Mouse (Mus musculus): ENCODE results near the gene Ppfia3. TPM values are rescaled to one million over a fixed set of nuclear protein-coding genes. Genes with fewer than 3 reads are reported as not detected.

The Ppfia3 gene
- total RNA-seq (2021), result under 1 TPM in 1 of 2 experiments, not detected in 1; 0.33 TPM
- long read RNA-seq, experiment 1, result 0 reads
- long read RNA-seq, experiment 2, result 0 reads

GRCm38 (mm10) chr7:45366652-45367019, at the start of gene Ppfia3:
Ppfia3 (minus strand) TSS chr7:45367019.
- peak in 1 of 2 experiments; percentile 18 for DNase-seq

GRCm38 (mm10) chr7:45415636-45416035, 48.8 kb upstream of the Ppfia3 start:
- DNase-seq, result no peak

- DNase-seq, result no peak
Observed at GRCm38 (mm10) chr7:45414740-45415224, 48.0 kb upstream of the Ppfia3 start.

GRCm38 (mm10) chr7:45413864-45414739, 47.3 kb upstream of the Ppfia3 start:
- no peak for DNase-seq

GRCm38 (mm10) chr7:45413113-45413863, 46.5 kb upstream of the Ppfia3 start, which contains the start of gene Ntf5:
Ntf5 (plus strand) TSS chr7:45413695.
- no peak for DNase-seq

GRCm38 (mm10) chr7:45412421-45412820, 45.6 kb upstream of the Ppfia3 start:
- DNase-seq, result no peak

- DNase-seq, result no peak
Observed at GRCm38 (mm10) chr7:45409497-45410163, 42.8 kb upstream of the Ppfia3 start.

- no peak for DNase-seq
Observed at GRCm38 (mm10) chr7:45408949-45409348, 42.1 kb upstream of the Ppfia3 start.

- DNase-seq, result no peak
Observed at GRCm38 (mm10) chr7:45408351-45408750, 41.5 kb upstream of the Ppfia3 start.

- DNase-seq, result no peak
Observed at GRCm38 (mm10) chr7:45407836-45408235, 41.0 kb upstream of the Ppfia3 start.

- DNase-seq, result peak; percentile 61 to 68
Observed at GRCm38 (mm10) chr7:45406157-45407156, 39.6 kb upstream of the Ppfia3 start.

- peak; percentile 79 to 92 for DNase-seq
Observed at GRCm38 (mm10) chr7:45405091-45406075, 38.6 kb upstream of the Ppfia3 start, which contains the start of gene Kcna7. Kcna7 (plus strand) TSS chr7:45405653.

GRCm38 (mm10) chr7:45403532-45404261, 36.9 kb upstream of the Ppfia3 start:
- DNase-seq, result peak; percentile 50 to 76

GRCm38 (mm10) chr7:45401521-45402085, 34.8 kb upstream of the Ppfia3 start:
- DNase-seq, result no peak

- no peak for DNase-seq
Observed at GRCm38 (mm10) chr7:45396787-45397186, 30.0 kb upstream of the Ppfia3 start.

GRCm38 (mm10) chr7:45396337-45396775, 29.5 kb upstream of the Ppfia3 start:
- peak in 1 of 2 experiments; percentile 21 for DNase-seq

- peak; percentile 100 for DNase-seq
Observed at GRCm38 (mm10) chr7:45395578-45396336, 28.9 kb upstream of the Ppfia3 start, which contains the start of gene Snrnp70. Snrnp70 (minus strand) TSS chr7:45395742.
